Mouse (Mus musculus) stomach, postnatal 0 days (tissue): ENCODE measurements at regions not wholly inside any gene's neighbourhood (a gene's known extent, or its start where the extent isn't known, plus 50 kb on each side); places are given as distances from the start of the nearest gene placed in this dataset.

ENCODE experiments used
- ATAC-seq: fragments of 200-750 bp; cut with Nextera tagmentation; 2 replicates; pipeline ENCODE4 v1.8.0; 2017; ENCODE audit not compliant: low FRiP score, low TSS enrichment
- DNase-seq: peaks from one replicate; pipeline ENCODE4 v3.0.0-alpha.2; 2016; ENCODE audit warnings: low spot score
- H3K27ac ChIP-seq: fragments of 300-500 bp; sonication (generic); replicated peaks from 2 replicates; pipeline ENCODE4 v1.5.1; 2014; ENCODE audit warnings: mild to moderate bottlenecking, control low read depth
- H3K27me3 ChIP-seq: fragments of 300-500 bp; sonication (generic); 2 replicates; pipeline ENCODE4 v1.6.1; 2014; ENCODE audit warnings: low read length; ENCODE audit not compliant: control insufficient read depth, insufficient read depth
- H3K36me3 ChIP-seq: fragments of 300-500 bp; sonication (generic); 2 replicates; pipeline ENCODE4 v1.6.1; 2014; ENCODE audit warnings: low read length, mixed read lengths; ENCODE audit not compliant: control insufficient read depth, insufficient read depth
- H3K4me1 ChIP-seq: fragments of 300-500 bp; sonication (generic); replicated peaks from 2 replicates; pipeline ENCODE4 v1.6.1; 2014; ENCODE audit warnings: antibody characterized with exemption; ENCODE audit not compliant: control insufficient read depth, insufficient read depth
- H3K4me2 ChIP-seq: fragments of 300-500 bp; sonication (generic); replicated peaks from 2 replicates; pipeline ENCODE4 v1.6.1; 2014; ENCODE audit warnings: low read depth, mild to moderate bottlenecking, control low read depth, moderate library complexity
- H3K4me3 ChIP-seq: fragments of 300-500 bp; sonication (generic); 2 replicates; pipeline ENCODE4 v1.5.1; 2014; ENCODE audit warnings: low read depth, low read length, control low read depth
- H3K9ac ChIP-seq: fragments of 300-500 bp; sonication (generic); 2 replicates; pipeline ENCODE4 v1.6.1; 2014; ENCODE audit warnings: mild to moderate bottlenecking, low read length, control low read depth, mixed read lengths
- H3K9me3 ChIP-seq: fragments of 300-500 bp; sonication (generic); 2 replicates; pipeline ENCODE4 v1.6.1; 2016; ENCODE audit warnings: low read length; ENCODE audit not compliant: control insufficient read depth
- CTCF ChIP-seq: IDR thresholded peaks from 2 replicates; pipeline ENCODE4 v1.5.1; 2016; ENCODE audit warnings: antibody characterized with exemption, low read depth, mild to moderate bottlenecking, moderate library complexity
- EP300 ChIP-seq: optimal IDR thresholded peaks from 2 replicates; pipeline ENCODE3; 2016; ENCODE audit warnings: antibody characterized with exemption
- WGBS: fragments of 180-500 bp; shearing (Covaris S2); extraction: QIAGEN DNeasy Blood & Tissue Kit; methylation state at CpG from one replicate; pipeline ENCODE4 v1.1.7; 2014; 5-methylcytosine and 5-hydroxymethylcytosine counted together

- H3K36me3 ChIP-seq, result no peaks in the 10 kb centered on the region
- H3K4me1 ChIP-seq, result no peaks in the 10 kb centered on the region
- no peak overlapping the region for H3K27ac ChIP-seq
- no peak overlapping the region for H3K4me2 ChIP-seq
- ATAC-seq, result no peak
- H3K9me3 ChIP-seq, result no peaks in the 10 kb centered on the region
- no peaks in the 10 kb centered on the region for H3K27me3 ChIP-seq
- H3K4me3 ChIP-seq, result no peak overlapping the region
- no peak for DNase-seq
- TF ChIP-seq CTCF (no peak), EP300 (no peak)
- no peak overlapping the region for H3K9ac ChIP-seq
Measured at GRCm38 (mm10) chr16:80502559-80502958, 697.9 kb upstream of the Ncam2 start.

- DNase-seq, result no peak
- H3K9me3 ChIP-seq, result no peaks in the 10 kb centered on the region
- no peak for TF ChIP-seq EP300
- no peak for TF ChIP-seq CTCF
- H3K4me3 ChIP-seq, result no peak overlapping the region
- H3K9ac ChIP-seq, result no peak overlapping the region
- no peaks in the 10 kb centered on the region for H3K4me1 ChIP-seq
- no peak for ATAC-seq
- H3K27me3 ChIP-seq, result no peaks in the 10 kb centered on the region
- H3K36me3 ChIP-seq, result no peaks in the 10 kb centered on the region
- H3K4me2 ChIP-seq, result no peak overlapping the region
- whole genome bisulfite sequencing, result 55% methylated on average over 1 of the region's 1 CpGs
- no peak overlapping the region for H3K27ac ChIP-seq
Measured at GRCm38 (mm10) chr16:80503276-80503675, 697.2 kb upstream of the Ncam2 start.

GRCm38 (mm10) chr16:80512724-80513123 lies 687.8 kb upstream of the Ncam2 start:
- Histone ChIP-seq H3K27me3 (no peaks in the 10 kb centered on the region), H3K36me3 (no peaks in the 10 kb centered on the region), H3K4me3 (no peak overlapping the region), H3K9ac (no peak overlapping the region), H3K27ac (no peak overlapping the region), H3K9me3 (no peaks in the 10 kb centered on the region), H3K4me2 (no peak overlapping the region), H3K4me1 (no peaks in the 10 kb centered on the region)
- no peak for ATAC-seq
- no peak for DNase-seq
- 41% methylated on average over 2 of the region's 2 CpGs for WGBS
- no peak for TF ChIP-seq CTCF
- no peak for TF ChIP-seq EP300

GRCm38 (mm10) chr16:80538039-80538438 lies 662.5 kb upstream of the Ncam2 start:
- Histone ChIP-seq H3K9ac (no peak overlapping the region), H3K27ac (no peak overlapping the region), H3K27me3 (no peaks in the 10 kb centered on the region), H3K4me1 (no peaks in the 10 kb centered on the region), H3K4me2 (no peak overlapping the region), H3K4me3 (no peak overlapping the region), H3K9me3 (no peaks in the 10 kb centered on the region), H3K36me3 (no peaks in the 10 kb centered on the region)
- 72% methylated on average over 1 of the region's 1 CpGs for WGBS
- DNase-seq (no peak), ATAC-seq (no peak)
- TF ChIP-seq CTCF (peak; percentile 42), EP300 (no peak)

- Histone ChIP-seq H3K4me3 (no peak overlapping the region), H3K9me3 (no peaks in the 10 kb centered on the region), H3K4me1 (no peaks in the 10 kb centered on the region), H3K36me3 (no peaks in the 10 kb centered on the region), H3K4me2 (no peak overlapping the region), H3K27ac (no peak overlapping the region), H3K9ac (no peak overlapping the region), H3K27me3 (no peaks in the 10 kb centered on the region)
- ATAC-seq, result no peak
- TF ChIP-seq EP300 (no peak), CTCF (no peak)
- no peak for DNase-seq
Measured at GRCm38 (mm10) chr16:80546598-80546997, 653.9 kb upstream of the Ncam2 start.

- Histone ChIP-seq H3K9me3 (no peaks in the 10 kb centered on the region), H3K4me3 (no peak overlapping the region), H3K9ac (no peak overlapping the region), H3K36me3 (no peaks in the 10 kb centered on the region), H3K27ac (no peak overlapping the region), H3K4me1 (no peaks in the 10 kb centered on the region), H3K27me3 (no peaks in the 10 kb centered on the region), H3K4me2 (no peak overlapping the region)
- no peak for DNase-seq
- TF ChIP-seq CTCF (no peak), EP300 (no peak)
- 79% methylated on average over 3 of the region's 3 CpGs for WGBS
- ATAC-seq, result no peak
Measured at GRCm38 (mm10) chr16:80567120-80567519, 633.4 kb upstream of the Ncam2 start.

GRCm38 (mm10) chr16:80587278-80587677 lies 613.2 kb upstream of the Ncam2 start:
- ATAC-seq (no peak), DNase-seq (no peak)
- 67% methylated on average over 3 of the region's 3 CpGs for WGBS
- H3K4me1 ChIP-seq, result no peaks in the 10 kb centered on the region
- no peaks in the 10 kb centered on the region for H3K9me3 ChIP-seq
- no peak overlapping the region for H3K4me2 ChIP-seq
- H3K36me3 ChIP-seq, result no peaks in the 10 kb centered on the region
- no peaks in the 10 kb centered on the region for H3K27me3 ChIP-seq
- H3K27ac ChIP-seq, result no peak overlapping the region
- H3K4me3 ChIP-seq, result no peak overlapping the region
- no peak overlapping the region for H3K9ac ChIP-seq
- no peak for TF ChIP-seq EP300
- TF ChIP-seq CTCF, result no peak
